In the genomic region with DNA sequence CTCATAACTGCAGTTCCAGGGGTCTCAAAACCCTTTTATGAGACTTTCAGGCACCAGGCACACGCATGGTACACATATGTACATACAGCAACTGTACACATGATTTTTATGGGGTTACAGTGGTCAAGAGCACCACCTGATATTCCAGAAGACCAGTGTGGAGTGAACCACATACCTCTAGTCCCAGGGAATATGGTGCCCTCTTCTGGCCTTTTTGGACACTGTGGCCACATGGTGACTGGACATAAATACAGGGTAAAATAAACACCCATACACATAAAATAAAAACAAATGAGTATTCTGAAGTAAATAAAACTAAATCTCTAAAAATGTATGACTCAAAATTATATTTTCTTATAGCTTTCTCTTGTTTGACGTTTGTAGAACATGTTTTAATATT, we compare ENCODE assay signal across 10 mouse cellular contexts. TPM values are rescaled to one million over a fixed set of nuclear protein-coding genes. Genes with fewer than 3 reads are reported as not detected.
DNase-seq lines count a peak whose midpoint lies in the region; ATAC-seq and TF ChIP-seq lines count a peak whose summit lies in the region.
"Had no signal": no experiment of that assay in that cellular context is flagged by ENCODE, and none has a peak within 500 bp of the region (broad histone marks: within the 10 kb centered on the region; RNA-seq: fewer than 3 reads in every experiment).

No protein-coding gene starts in this region.

- WGBS in hindbrain, embryonic 10.5 days, result 60% methylated on average over 2 of the region's 2 CpGs
- 67% methylated on average over 2 of the region's 2 CpGs for whole genome bisulfite sequencing in hindbrain, embryonic 14.5 days
- WGBS in liver, embryonic 14.5 days (ENCODE audit: insufficient replicate concordance), result 45% methylated on average over 2 of the region's 2 CpGs

- no peak overlapping the region for H3K27ac ChIP-seq in hindbrain, embryonic 10.5 days
- no peak overlapping the region for H3K27ac ChIP-seq in hindbrain, embryonic 14.5 days
- no peak overlapping the region for H3K27ac ChIP-seq in liver, embryonic 14.5 days
- H3K27ac ChIP-seq: hindbrain, embryonic 15.5 days had no signal

- no peaks in the 10 kb centered on the region for H3K9me3 ChIP-seq in hindbrain, embryonic 10.5 days
- H3K9me3 ChIP-seq in hindbrain, embryonic 14.5 days (ENCODE audit: control insufficient read depth, low read length), result no peaks in the 10 kb centered on the region
- no peaks in the 10 kb centered on the region for H3K9me3 ChIP-seq in liver, embryonic 14.5 days (ENCODE audit: control insufficient read depth, low read length)
- H3K9me3 ChIP-seq: hindbrain, embryonic 15.5 days had no signal

- no peaks in the 10 kb centered on the region for H3K27me3 ChIP-seq in hindbrain, embryonic 10.5 days (ENCODE audit: insufficient read depth, poor library complexity, severe bottlenecking)
- H3K27me3 ChIP-seq in hindbrain, embryonic 14.5 days (ENCODE audit: control insufficient read depth, insufficient read depth, low read length), result no peaks in the 10 kb centered on the region
- H3K27me3 ChIP-seq in liver, embryonic 14.5 days (ENCODE audit: control insufficient read depth, insufficient read depth, low read length), result no peaks in the 10 kb centered on the region
- H3K27me3 ChIP-seq: hindbrain, embryonic 15.5 days had no signal

- TF ChIP-seq EP300 in liver, embryonic 14.5 days (IDR thresholded peaks at IDR 0.05; ENCODE audit: low read depth), result no peak

- H3K9ac ChIP-seq in hindbrain, embryonic 14.5 days, result no peak overlapping the region
- no peak overlapping the region for H3K9ac ChIP-seq in liver, embryonic 14.5 days (replicated peaks)
- H3K9ac ChIP-seq: hindbrain, embryonic 15.5 days had no signal

- H3K36me3 ChIP-seq in hindbrain, embryonic 10.5 days, result no peaks in the 10 kb centered on the region
- H3K36me3 ChIP-seq in hindbrain, embryonic 14.5 days (replicated peaks; ENCODE audit: control insufficient read depth, insufficient read depth), result no peaks in the 10 kb centered on the region
- H3K36me3 ChIP-seq in liver, embryonic 14.5 days (replicated peaks; ENCODE audit: control insufficient read depth, insufficient read depth, low read depth), result no peaks in the 10 kb centered on the region
- H3K36me3 ChIP-seq: hindbrain, embryonic 15.5 days had no signal

- ATAC-seq in hindbrain, embryonic 14.5 days (ENCODE audit: low FRiP score), result no peak; the same call in 1 of the 2 replicates
- ATAC-seq in liver, embryonic 14.5 days (ENCODE audit: insufficient read depth), result no peak
- ATAC-seq in erythroblast, adult 5-6 weeks (replicated peaks; ENCODE audit: low FRiP score, poor library complexity, severe bottlenecking), result no peak

- no peaks in the 10 kb centered on the region for H3K4me1 ChIP-seq in hindbrain, embryonic 10.5 days (replicated peaks)
- H3K4me1 ChIP-seq in hindbrain, embryonic 14.5 days (replicated peaks; ENCODE audit: control insufficient read depth, insufficient read depth, low read length), result no peaks in the 10 kb centered on the region
- H3K4me1 ChIP-seq in liver, embryonic 14.5 days (replicated peaks; ENCODE audit: control insufficient read depth in 2 of 2, insufficient read depth in 2 of 2, low read length in 1 of 2), result peaks cover 0 to 9% of the 10 kb centered on the region in 2 experiments; a peak in 2 of 4 replicates
- H3K4me1 ChIP-seq: hindbrain, embryonic 15.5 days had no signal

- no peak overlapping the region for H3K4me3 ChIP-seq in hindbrain, embryonic 10.5 days
- H3K4me3 ChIP-seq in hindbrain, embryonic 14.5 days (replicated peaks; ENCODE audit: low read length), result no peak overlapping the region
- H3K4me3 ChIP-seq in liver, embryonic 14.5 days (ENCODE audit: insufficient read depth in 1 of 2, low read depth in 2 of 2, low read length in 2 of 2), result no peak overlapping the region
- H3K4me3 ChIP-seq: hindbrain, embryonic 15.5 days; myocyte had no signal

- TF ChIP-seq CTCF in liver, embryonic 14.5 days (IDR thresholded peaks at IDR 0.05; ENCODE audit: low read depth), result peak; percentile 49; the same call in 1 of the 2 replicates

- DNase-seq in hindbrain, embryonic 10.5 days (ENCODE audit: low spot score), result peak; percentile 23
- no peak for DNase-seq in hindbrain, embryonic 14.5 days (ENCODE audit: low spot score)
- DNase-seq in thymus, postnatal 36 days, result peak; percentile 23 to 41
- no peak for DNase-seq in thymus, postnatal 10 days (ENCODE audit: low spot score in 2 of 2)
- DNase-seq in liver, embryonic 14.5 days (ENCODE audit: low read depth in 3 of 3, low spot score in 3 of 3), result no peak
- DNase-seq in natural killer cell, adult 2 months (ENCODE audit: low spot score in 2 of 2), result no peak
- DNase-seq in right cerebral cortex, postnatal 25 days, result no peak

- H3K4me2 ChIP-seq in hindbrain, embryonic 14.5 days (replicated peaks), result no peak overlapping the region
- no peak overlapping the region for H3K4me2 ChIP-seq in liver, embryonic 14.5 days (ENCODE audit: low read depth)
- H3K4me2 ChIP-seq: hindbrain, embryonic 15.5 days had no signal

RNA-seq across cellular contexts. Expression of a gene that starts 18.7 kb away (rescaled TPM):
- polyA plus RNA-seq in hindbrain, embryonic 10.5 days (2016; fragmentation: Nextera tagmentation; extraction: Ambion mirVana), result 0.14 TPM in 1 of 2 replicates, not detected in the other
- polyA plus RNA-seq in hindbrain, embryonic 14.5 days (2014; fragmentation: Nextera tagmentation; extraction: Ambion mirVana), result 0.27 and 0.48 TPM in 2 replicates
- 0.06 TPM in 1 of 2 replicates, not detected in the other for polyA plus RNA-seq in liver, embryonic 14.5 days (2012; rRNA removed)
- 0.10 TPM in 1 of 2 replicates, not detected in the other for polyA plus RNA-seq in liver, embryonic 14.5 days (2014; fragmentation: Nextera tagmentation; extraction: Ambion mirVana)
- total RNA-seq in erythroblast, adult 5-6 weeks (2015; ENCODE audit: low replicate concordance), result not detected in 2 replicates
- total RNA-seq in erythroblast, adult 5-6 weeks (2017; ENCODE audit: low replicate concordance), result 0.28 and 0.77 TPM in 2 replicates
- polyA plus RNA-seq: myocyte had no signal

Comparison
In these comparisons a context has a peak if more than half of its experiments do, and no peak if none do; other contexts are left out.
1. DNase-seq: peak in hindbrain, embryonic 10.5 days (single experiment) and thymus, postnatal 36 days (2 of 2); none in hindbrain, embryonic 14.5 days (single experiment), thymus, postnatal 10 days (0 of 2), liver, embryonic 14.5 days (0 of 3), natural killer cell, adult 2 months (0 of 2) and right cerebral cortex, postnatal 25 days (single experiment).